Mouse (Mus musculus): ENCODE data around the gene Gja4. TPM values are rescaled to one million over a fixed set of nuclear protein-coding genes. Genes with fewer than 3 reads are reported as not detected.

Gene Gja4
- total RNA-seq (2012; rRNA removed): 2.0 and 3.0 TPM in 2 replicates

DNA sequence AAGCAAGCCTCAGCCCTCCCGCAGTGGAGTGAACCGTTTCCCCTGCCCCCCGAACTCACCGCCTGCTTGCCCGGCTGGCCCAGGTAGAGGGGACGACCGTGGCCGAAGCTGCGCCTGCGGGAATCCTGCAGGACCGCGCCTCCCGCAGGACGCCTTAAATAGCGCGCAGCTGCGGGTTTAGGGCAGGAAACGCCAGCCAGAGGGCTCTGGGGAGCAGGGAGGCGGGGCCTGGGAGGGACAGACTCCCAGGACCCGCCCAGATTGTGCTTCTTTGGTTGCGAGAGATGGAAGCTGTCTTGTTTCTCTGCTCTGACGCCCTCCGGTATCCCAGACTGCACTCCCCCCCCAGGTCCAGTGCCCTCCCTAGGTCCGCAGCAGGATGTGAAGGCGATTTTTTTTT is at the start of gene Gja4:
TSS of gene Gja4 (minus strand) at position 179 of the 400 bp plus-strand sequence.
- H3K9me3 ChIP-seq (ENCODE audit: control insufficient read depth, insufficient read depth, low read depth, low read length): no peaks in the 10 kb centered on the region
- TF ChIP-seq ZNF384 (IDR thresholded peaks at IDR 0.05; ENCODE audit: low read depth, low read length) (0 out of 2 replicates have a peak, but pooled peaks have one; percentile 5), HCFC1 (IDR thresholded peaks at IDR 0.05; ENCODE audit: borderline replicate concordance, insufficient read depth, low read length) (no peak), MAFK (IDR thresholded peaks at IDR 0.05; ENCODE audit: insufficient read depth, low read depth, low read length) (no peak), ZC3H11A (IDR thresholded peaks at IDR 0.05; ENCODE audit: borderline replicate concordance, low read depth, low read length) (no peak), CHD2 (IDR thresholded peaks at IDR 0.05; ENCODE audit: low read depth, low read length) (no peak)
- peaks cover 3 to 12% of the 10 kb centered on the region in 2 experiments; a peak in 3 of 4 replicates for H3K4me1 ChIP-seq (ENCODE audit: control insufficient read depth in 2 of 2, insufficient read depth in 2 of 2, low read length in 2 of 2, poor library complexity in 1 of 2)
- H3K4me3 ChIP-seq (ENCODE audit: insufficient read depth in 1 of 2, low read depth in 1 of 2, low read length in 2 of 2, poor library complexity in 1 of 2, severe bottlenecking in 1 of 2): peak within 1 kb of the TSS; percentile 73 to 90
- DNase-seq (ENCODE audit: low read depth, low spot score): peak; percentile 73
- in situ Hi-C loops (cut with MboI; ENCODE audit: low sequenced_read_pairs in 2 of 2, unreplicated experiment in 2 of 2): loop anchor here in 1 of 2 experiments (10.0 kb wide), 1 partner anchor 239 kb away; the partner anchor contains the start of gene Zmym6
- no peaks in the 10 kb centered on the region for H3K36me3 ChIP-seq (ENCODE audit: control insufficient read depth, insufficient read depth, low read length, poor library complexity, severe bottlenecking)
- H3K9ac ChIP-seq (ENCODE audit: insufficient read depth, low read depth, low read length, poor library complexity, severe bottlenecking): peak within 1 kb of the TSS; percentile 59
- H3K27ac ChIP-seq (ENCODE audit: insufficient read depth, low read depth, low read length, poor library complexity, severe bottlenecking): no peak within 1 kb of the TSS

GRCm38 (mm10) chr4:127363331-127363730 is 49.5 kb upstream of the Gja4 start:
- in situ Hi-C loops (cut with MboI; ENCODE audit: low sequenced_read_pairs in 2 of 2, unreplicated experiment in 2 of 2): no loop called here
- TF ChIP-seq ZNF384 (IDR thresholded peaks at IDR 0.05; ENCODE audit: low read depth, low read length): no peak
- peak; percentile 9; the same call in 1 of the 2 replicates for TF ChIP-seq ZC3H11A (IDR thresholded peaks at IDR 0.05; ENCODE audit: borderline replicate concordance, low read depth, low read length)
- no peak overlapping the region for H3K27ac ChIP-seq (ENCODE audit: insufficient read depth, low read depth, low read length, poor library complexity, severe bottlenecking)
- DNase-seq (ENCODE audit: low read depth, low spot score): peak; percentile 69
- peaks cover 18 to 50% of the 10 kb centered on the region in 2 experiments for H3K4me1 ChIP-seq (ENCODE audit: control insufficient read depth in 2 of 2, insufficient read depth in 2 of 2, low read length in 2 of 2, poor library complexity in 1 of 2)
- no peak overlapping the region for H3K9ac ChIP-seq (ENCODE audit: insufficient read depth, low read depth, low read length, poor library complexity, severe bottlenecking)
- H3K36me3 ChIP-seq (ENCODE audit: control insufficient read depth, insufficient read depth, low read length, poor library complexity, severe bottlenecking): no peaks in the 10 kb centered on the region
- H3K4me3 ChIP-seq (ENCODE audit: insufficient read depth in 1 of 2, low read depth in 1 of 2, low read length in 2 of 2, poor library complexity in 1 of 2, severe bottlenecking in 1 of 2): no peak overlapping the region
- H3K9me3 ChIP-seq (ENCODE audit: control insufficient read depth, insufficient read depth, low read depth, low read length): no peaks in the 10 kb centered on the region

GRCm38 (mm10) chr4:127362520-127362919 is 48.7 kb upstream of the Gja4 start:
- TF ChIP-seq MAFK (IDR thresholded peaks at IDR 0.05; ENCODE audit: insufficient read depth, low read depth, low read length) (no peak), HCFC1 (IDR thresholded peaks at IDR 0.05; ENCODE audit: borderline replicate concordance, insufficient read depth, low read length) (no peak), ZC3H11A (IDR thresholded peaks at IDR 0.05; ENCODE audit: borderline replicate concordance, low read depth, low read length) (no peak), CHD2 (IDR thresholded peaks at IDR 0.05; ENCODE audit: low read depth, low read length) (no peak), ZNF384 (IDR thresholded peaks at IDR 0.05; ENCODE audit: low read depth, low read length) (no peak)
- no peaks in the 10 kb centered on the region for H3K9me3 ChIP-seq (ENCODE audit: control insufficient read depth, insufficient read depth, low read depth, low read length)

DNA sequence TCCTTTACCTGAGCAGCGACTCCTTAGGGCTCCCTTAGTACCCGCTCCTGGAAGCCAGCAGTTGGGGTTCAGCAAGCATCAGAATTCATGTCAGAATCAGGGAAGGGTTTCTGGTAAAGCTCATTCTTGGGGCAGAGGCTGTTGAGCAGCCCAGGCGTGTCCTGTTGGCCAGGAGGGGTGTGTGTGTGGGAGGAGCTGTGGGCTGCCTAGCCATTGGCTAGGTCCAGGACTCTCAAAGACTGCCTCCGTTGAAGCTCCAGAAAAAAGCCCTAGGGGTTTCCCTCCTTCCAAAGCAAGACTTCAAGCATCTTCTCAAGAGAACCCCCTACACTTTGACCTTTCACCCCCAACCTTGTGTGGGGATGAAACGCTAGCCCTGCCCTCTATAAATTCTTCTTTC is 44.2 kb upstream of the Gja4 start, which contains the start of gene Gjb5:
TSS of gene Gjb5 (minus strand) at position 164 of the 400 bp plus-strand sequence.
- peaks cover 16% of the 10 kb centered on the region for H3K36me3 ChIP-seq (ENCODE audit: control insufficient read depth, insufficient read depth, low read length, poor library complexity, severe bottlenecking)
- in situ Hi-C loops (cut with MboI; ENCODE audit: low sequenced_read_pairs in 2 of 2, unreplicated experiment in 2 of 2): no loop called here
- peaks cover 13 to 52% of the 10 kb centered on the region in 2 experiments; a peak in 3 of 4 replicates for H3K4me1 ChIP-seq (ENCODE audit: control insufficient read depth in 2 of 2, insufficient read depth in 2 of 2, low read length in 2 of 2, poor library complexity in 1 of 2)
- DNase-seq (ENCODE audit: low read depth, low spot score): no peak
- peak within 1 kb of the TSS; percentile 62 to 64 for H3K4me3 ChIP-seq (ENCODE audit: insufficient read depth in 1 of 2, low read depth in 1 of 2, low read length in 2 of 2, poor library complexity in 1 of 2, severe bottlenecking in 1 of 2)
- peak within 1 kb of the TSS; percentile 67 for H3K9ac ChIP-seq (ENCODE audit: insufficient read depth, low read depth, low read length, poor library complexity, severe bottlenecking)
- H3K9me3 ChIP-seq (ENCODE audit: control insufficient read depth, insufficient read depth, low read depth, low read length): no peaks in the 10 kb centered on the region
- TF ChIP-seq MAFK (IDR thresholded peaks at IDR 0.05; ENCODE audit: insufficient read depth, low read depth, low read length) (no peak), ZNF384 (IDR thresholded peaks at IDR 0.05; ENCODE audit: low read depth, low read length) (no peak), HCFC1 (IDR thresholded peaks at IDR 0.05; ENCODE audit: borderline replicate concordance, insufficient read depth, low read length) (no peak), ZC3H11A (IDR thresholded peaks at IDR 0.05; ENCODE audit: borderline replicate concordance, low read depth, low read length) (no peak), CHD2 (IDR thresholded peaks at IDR 0.05; ENCODE audit: low read depth, low read length) (no peak)
- peak within 1 kb of the TSS; percentile 75 for H3K27ac ChIP-seq (ENCODE audit: insufficient read depth, low read depth, low read length, poor library complexity, severe bottlenecking)

More at GRCm38 (mm10) chr4:127362520-127362919, 48.7 kb upstream of the Gja4 start:
- no peaks in the 10 kb centered on the region for H3K36me3 ChIP-seq (ENCODE audit: control insufficient read depth, insufficient read depth, low read length, poor library complexity, severe bottlenecking)
- in situ Hi-C loops (cut with MboI; ENCODE audit: low sequenced_read_pairs in 2 of 2, unreplicated experiment in 2 of 2): no loop called here
- DNase-seq (ENCODE audit: low read depth, low spot score): no peak
- no peak overlapping the region for H3K27ac ChIP-seq (ENCODE audit: insufficient read depth, low read depth, low read length, poor library complexity, severe bottlenecking)
- H3K4me3 ChIP-seq (ENCODE audit: insufficient read depth in 1 of 2, low read depth in 1 of 2, low read length in 2 of 2, poor library complexity in 1 of 2, severe bottlenecking in 1 of 2): no peak overlapping the region
- H3K4me1 ChIP-seq (ENCODE audit: control insufficient read depth in 2 of 2, insufficient read depth in 2 of 2, low read length in 2 of 2, poor library complexity in 1 of 2): peaks cover 18 to 51% of the 10 kb centered on the region in 2 experiments
- H3K9ac ChIP-seq (ENCODE audit: insufficient read depth, low read depth, low read length, poor library complexity, severe bottlenecking): no peak overlapping the region

All from ES-E14 (cell line).